Mouse (Mus musculus) c-Kit-positive CD71-negative TER-119-negative erythroid progenitor cells, embryonic 14.5 days (primary cell): ENCODE measurements at regions not wholly inside any gene's neighbourhood (a gene's known extent, or its start where the extent isn't known, plus 50 kb on each side); places are given as distances from the start of the nearest gene placed in this dataset.
A peak's percentile ranks its signal among the peaks of the same experiment; 100 is the strongest.

ENCODE experiments used
- DNase-seq: peaks from one replicate; pipeline ENCODE4 v3.0.0-alpha.2; 2013; ENCODE audit warnings: low read depth

GRCm38 (mm10) chr19:13980988-13981630 is 67.8 kb downstream of the Olfr1505 start:
- DNase-seq: peak; percentile 38

GRCm38 (mm10) chr19:13982823-13983222 is 69.5 kb downstream of the Olfr1505 start:
- DNase-seq: no peak
